9 mouse cellular contexts compared by ENCODE assay signal in the genomic region with DNA sequence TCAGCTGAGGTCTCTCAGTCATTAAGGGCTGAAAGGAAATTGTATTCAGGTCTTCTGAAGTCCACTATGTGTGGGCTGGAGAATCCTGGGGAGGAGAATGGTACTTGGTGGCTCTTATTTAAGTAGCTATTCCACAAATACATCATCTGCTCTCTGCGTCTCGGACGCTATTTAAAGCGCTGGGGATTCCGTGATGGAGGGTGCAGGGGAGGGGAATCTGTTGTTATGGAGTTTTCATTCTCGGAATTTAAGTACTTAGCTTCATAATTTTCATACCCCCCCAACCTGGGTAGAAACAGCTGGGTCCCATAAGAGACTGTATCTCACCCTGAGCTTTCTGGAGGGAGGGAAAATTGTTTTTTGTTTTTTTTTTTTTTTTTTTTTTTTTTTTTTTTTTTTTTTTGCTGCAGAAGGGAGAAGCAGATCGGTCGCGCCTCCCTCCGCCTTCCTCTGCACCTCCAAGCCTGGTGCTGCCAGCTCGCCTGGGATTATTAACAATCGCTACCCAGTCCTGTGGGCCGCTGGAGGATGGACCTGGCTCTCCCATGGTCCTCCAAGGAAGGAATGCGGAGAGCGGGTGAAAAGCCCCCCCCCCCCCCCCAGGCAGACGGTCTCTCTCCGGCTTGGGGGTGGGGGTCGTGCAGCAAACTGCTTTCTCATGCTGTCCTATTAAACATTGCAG. TPM values are rescaled to one million over a fixed set of nuclear protein-coding genes. Genes with fewer than 3 reads are reported as not detected.
DNase-seq lines count a peak whose midpoint lies in the region; ATAC-seq and TF ChIP-seq lines count a peak whose summit lies in the region.
"Had no signal": no experiment of that assay in that cellular context is flagged by ENCODE, and none has a peak within 500 bp of the region (broad histone marks: within the 10 kb centered on the region; RNA-seq: fewer than 3 reads in every experiment).

A gene (plus strand): TSS at position 196 of the 682 bp plus-strand sequence.

- H3K27me3 ChIP-seq in heart, embryonic 14.5 days (ENCODE audit: control insufficient read depth, insufficient read depth, low read length): peaks cover 54% of the 10 kb centered on the region
- H3K27me3 ChIP-seq in forebrain, embryonic 15.5 days: peaks cover 22% of the 10 kb centered on the region; the same call in 1 of the 2 replicates
- H3K27me3 ChIP-seq in stomach, embryonic 16.5 days (ENCODE audit: control insufficient read depth, insufficient read depth, low read length): peaks cover 60% of the 10 kb centered on the region

- no peaks in the 10 kb centered on the region for H3K36me3 ChIP-seq in heart, embryonic 14.5 days (ENCODE audit: control insufficient read depth, insufficient read depth, low read length)
- no peaks in the 10 kb centered on the region for H3K36me3 ChIP-seq in ES-E14 (ENCODE audit: control insufficient read depth, insufficient read depth, low read length, poor library complexity, severe bottlenecking)
- H3K36me3 ChIP-seq in forebrain, embryonic 15.5 days: no peaks in the 10 kb centered on the region
- no peaks in the 10 kb centered on the region for H3K36me3 ChIP-seq in stomach, embryonic 16.5 days (ENCODE audit: control insufficient read depth, insufficient read depth, low read length)

- H3K9ac ChIP-seq in heart, embryonic 14.5 days (ENCODE audit: low read length): peak within 1 kb of the TSS; percentile 52
- no peak within 1 kb of the TSS for H3K9ac ChIP-seq in ES-E14 (ENCODE audit: insufficient read depth, low read depth, low read length, poor library complexity, severe bottlenecking)
- peak within 1 kb of the TSS; percentile 82 for H3K9ac ChIP-seq in forebrain, embryonic 15.5 days (replicated peaks)
- peak within 1 kb of the TSS; percentile 23; the same call in 1 of the 2 replicates for H3K9ac ChIP-seq in stomach, embryonic 16.5 days (ENCODE audit: low read length)
- H3K9ac ChIP-seq: liver, embryonic 14.5 days had no signal

- DNase-seq in heart, postnatal 36 days: no peak
- DNase-seq in ES-E14 (ENCODE audit: low read depth, low spot score): no peak
- DNase-seq in left cerebral cortex, postnatal 4 days: no peak
- no peak for DNase-seq in B cell, adult 2 months
- DNase-seq in gastrocnemius, postnatal 25 days: no peak

- peak within 1 kb of the TSS; percentile 48 to 51 for H3K4me3 ChIP-seq in heart, embryonic 14.5 days (ENCODE audit: control insufficient read depth in 1 of 2, insufficient read depth in 1 of 2, low read depth in 1 of 2, low read length in 2 of 2)
- H3K4me3 ChIP-seq in ES-E14 (ENCODE audit: insufficient read depth in 1 of 2, low read depth in 1 of 2, low read length in 2 of 2, poor library complexity in 1 of 2, severe bottlenecking in 1 of 2): peak within 1 kb of the TSS; percentile 46 to 57
- H3K4me3 ChIP-seq in forebrain, embryonic 15.5 days: peak within 1 kb of the TSS; percentile 68
- H3K4me3 ChIP-seq in stomach, embryonic 16.5 days (replicated peaks; ENCODE audit: low read length): peak within 1 kb of the TSS; percentile 40

- in situ Hi-C loops in ES-E14 (cut with MboI; ENCODE audit: low sequenced_read_pairs in 2 of 2, unreplicated experiment in 2 of 2): no loop called here

- no peak within 1 kb of the TSS for H3K27ac ChIP-seq in heart, embryonic 14.5 days (replicated peaks in 1 of 2; ENCODE audit: control insufficient read depth in 1 of 2, insufficient read depth in 1 of 2, low read depth in 2 of 2, low read length in 2 of 2)
- H3K27ac ChIP-seq in ES-E14 (ENCODE audit: insufficient read depth, low read depth, low read length, poor library complexity, severe bottlenecking): no peak within 1 kb of the TSS
- H3K27ac ChIP-seq in forebrain, embryonic 15.5 days (replicated peaks): peak within 1 kb of the TSS; percentile 97
- no peak within 1 kb of the TSS for H3K27ac ChIP-seq in stomach, embryonic 16.5 days (ENCODE audit: low read length)
- H3K27ac ChIP-seq: liver, embryonic 14.5 days had no signal

- intact Hi-C loops in heart, postnatal 36 days (cut with DNase I): no loop called here
- intact Hi-C loops in left cerebral cortex, postnatal 4 days (cut with DNase I): loop anchor here (10.0 kb wide), 1 partner anchor 348 kb away; no protein-coding TSS in a partner anchor

- H3K9me3 ChIP-seq in heart, embryonic 14.5 days (ENCODE audit: control insufficient read depth, low read length): no peaks in the 10 kb centered on the region
- H3K9me3 ChIP-seq in ES-E14 (ENCODE audit: control insufficient read depth, insufficient read depth, low read depth, low read length): no peaks in the 10 kb centered on the region
- H3K9me3 ChIP-seq in forebrain, embryonic 15.5 days: no peaks in the 10 kb centered on the region
- H3K9me3 ChIP-seq in stomach, embryonic 16.5 days (replicated peaks; ENCODE audit: control insufficient read depth, low read length): no peaks in the 10 kb centered on the region

- peaks cover 4 to 14% of the 10 kb centered on the region in 2 experiments for H3K4me1 ChIP-seq in heart, embryonic 14.5 days (ENCODE audit: control insufficient read depth in 2 of 2, insufficient read depth in 2 of 2, low read length in 2 of 2)
- H3K4me1 ChIP-seq in ES-E14 (ENCODE audit: control insufficient read depth in 2 of 2, insufficient read depth in 2 of 2, low read length in 2 of 2, poor library complexity in 1 of 2): peaks cover 0 to 6% of the 10 kb centered on the region in 2 experiments; a peak in 1 of 4 replicates
- peaks cover 30% of the 10 kb centered on the region for H3K4me1 ChIP-seq in forebrain, embryonic 15.5 days
- peaks cover 12% of the 10 kb centered on the region for H3K4me1 ChIP-seq in stomach, embryonic 16.5 days (ENCODE audit: control insufficient read depth, insufficient read depth, low read length)

- peak within 1 kb of the TSS; percentile 92 for H3K4me2 ChIP-seq in heart, embryonic 14.5 days (ENCODE audit: low read length)
- H3K4me2 ChIP-seq in forebrain, embryonic 15.5 days (replicated peaks): peak within 1 kb of the TSS; percentile 86
- peak within 1 kb of the TSS; percentile 59 for H3K4me2 ChIP-seq in stomach, embryonic 16.5 days (ENCODE audit: low read depth, low read length)

- no peak for ATAC-seq in heart, embryonic 14.5 days (ENCODE audit: insufficient number of reproducible peaks, insufficient read depth, low FRiP score, low read depth)
- peak; percentile 78 for ATAC-seq in forebrain, embryonic 15.5 days (replicated peaks)
- no peak for ATAC-seq in stomach, embryonic 16.5 days (ENCODE audit: insufficient read depth, low FRiP score)

- WGBS in heart, embryonic 14.5 days: 4% methylated on average over 16 of the region's 18 CpGs
- WGBS in forebrain, embryonic 15.5 days: under 1% methylated on average over 17 of the region's 18 CpGs
- WGBS in stomach, embryonic 16.5 days: 6% methylated on average over 16 of the region's 18 CpGs

TF ChIP-seq in ES-E14, 5 proteins besides CTCF, POLR2A, EP300 and RAD21:
- no peak for TF ChIP-seq ZNF384 (IDR thresholded peaks at IDR 0.05; ENCODE audit: low read depth, low read length)
- TF ChIP-seq ZC3H11A (IDR thresholded peaks at IDR 0.05; ENCODE audit: borderline replicate concordance, low read depth, low read length): no peak
- TF ChIP-seq MAFK (IDR thresholded peaks at IDR 0.05; ENCODE audit: insufficient read depth, low read depth, low read length): no peak
- TF ChIP-seq HCFC1 (IDR thresholded peaks at IDR 0.05; ENCODE audit: borderline replicate concordance, insufficient read depth, low read length): no peak
- no peak for TF ChIP-seq CHD2 (IDR thresholded peaks at IDR 0.05; ENCODE audit: low read depth, low read length)

RNA-seq across cellular contexts. Expression of the gene that starts here (rescaled TPM):
- 1.1 and 1.3 TPM in 2 replicates for polyA plus RNA-seq in heart, embryonic 14.5 days (2014; fragmentation: Nextera tagmentation; extraction: Ambion mirVana)
- total RNA-seq in heart, postnatal 36 days (2021): 1 to 10 TPM in 1 of 2 experiments, under 1 TPM in 1; 0.60 to 1.0 TPM
- total RNA-seq in ES-E14 (2012; rRNA removed): 0.32 and 0.80 TPM in 2 replicates
- polyA plus RNA-seq in forebrain, embryonic 15.5 days (2015; fragmentation: Nextera tagmentation; extraction: Ambion mirVana): 31.2 and 39.1 TPM in 2 replicates
- total RNA-seq in left cerebral cortex, postnatal 4 days (2021): 10 to 100 TPM; 45.6 to 51.6 TPM
- polyA plus RNA-seq in stomach, embryonic 16.5 days (2015; fragmentation: Nextera tagmentation; extraction: Ambion mirVana): 1.7 and 1.9 TPM in 2 replicates
- not detected for total RNA-seq in gastrocnemius, postnatal 25 days (2021)
- polyA plus RNA-seq: liver, embryonic 14.5 days had no signal

Comparison
In these comparisons a context has a peak if more than half of its experiments do, and no peak if none do; other contexts are left out.
1. RNA of the gene that starts here (total RNA-seq): 45.6 to 51.6 TPM in left cerebral cortex, postnatal 4 days; 0.60 to 1.0 TPM in heart, postnatal 36 days, 0.32 to 0.80 TPM in ES-E14 and not detected in gastrocnemius, postnatal 25 days; every median in the first group is over 10 times any median in the second.
2. RNA of the gene that starts here (polyA plus RNA-seq): 31.2 to 39.1 TPM in forebrain, embryonic 15.5 days; 1.7 to 1.9 TPM in stomach, embryonic 16.5 days and 1.1 to 1.3 TPM in heart, embryonic 14.5 days; every median in the first group is over 10 times any median in the second.
3. Peak in every context shown above with its lines, with median percentiles within 50 percentile points of each other: H3K4me2 ChIP-seq and H3K4me3 ChIP-seq.